Mouse (Mus musculus): ENCODE data around the gene Lrmda. TPM values are rescaled to one million over a fixed set of nuclear protein-coding genes. Genes with fewer than 3 reads are reported as not detected.

Gene Lrmda
- polyA plus RNA-seq, 1 experiment = 8.2 TPM

- DNase-seq (ENCODE audit: low read depth) = no peak
These were observed 917.2 kb downstream of the Lrmda start for GRCm38 (mm10) chr14:22936701-22937100.

GRCm38 (mm10) chr14:22940576-22940975, 921.1 kb downstream of the Lrmda start:
- DNase-seq (ENCODE audit: low read depth) = no peak

- no peak for DNase-seq (ENCODE audit: low read depth)
These were observed 923.1 kb downstream of the Lrmda start for GRCm38 (mm10) chr14:22942569-22942968.

GRCm38 (mm10) chr14:22949466-22949865, 930.0 kb downstream of the Lrmda start:
- DNase-seq (ENCODE audit: low read depth) = no peak

- DNase-seq (ENCODE audit: low read depth) = no peak
These were observed 933.5 kb downstream of the Lrmda start for GRCm38 (mm10) chr14:22952981-22953380.

GRCm38 (mm10) chr14:22960166-22960565, 940.7 kb downstream of the Lrmda start:
- no peak for DNase-seq (ENCODE audit: low read depth)

- DNase-seq (ENCODE audit: low read depth) = no peak
These were observed 945.5 kb downstream of the Lrmda start for GRCm38 (mm10) chr14:22964796-22965660.

GRCm38 (mm10) chr14:22968705-22969104, 949.2 kb downstream of the Lrmda start:
- DNase-seq (ENCODE audit: low read depth) = no peak

GRCm38 (mm10) chr14:22986736-22987135, 967.2 kb downstream of the Lrmda start:
- DNase-seq (ENCODE audit: low read depth) = no peak

- no peak for DNase-seq (ENCODE audit: low read depth)
These were observed 968.7 kb downstream of the Lrmda start for GRCm38 (mm10) chr14:22988090-22988669.

- no peak for DNase-seq (ENCODE audit: low read depth)
These were observed 975.8 kb downstream of the Lrmda start for GRCm38 (mm10) chr14:22995184-22995935.

GRCm38 (mm10) chr14:22998906-22999305, 979.4 kb downstream of the Lrmda start:
- DNase-seq (ENCODE audit: low read depth) = no peak

- DNase-seq (ENCODE audit: low read depth) = no peak
These were observed 992.5 kb downstream of the Lrmda start for GRCm38 (mm10) chr14:23011989-23012388.

- no peak for DNase-seq (ENCODE audit: low read depth)
These were observed 995.3 kb downstream of the Lrmda start for GRCm38 (mm10) chr14:23014747-23015286.

GRCm38 (mm10) chr14:23015321-23016067, 996.0 kb downstream of the Lrmda start:
- no peak for DNase-seq (ENCODE audit: low read depth)

GRCm38 (mm10) chr14:23016068-23016611, 996.6 kb downstream of the Lrmda start:
- DNase-seq (ENCODE audit: low read depth) = no peak

- DNase-seq (ENCODE audit: low read depth) = no peak
These were observed 1021.5 kb downstream of the Lrmda start for GRCm38 (mm10) chr14:23041002-23041401.

GRCm38 (mm10) chr14:23045322-23045721, 1025.8 kb downstream of the Lrmda start:
- DNase-seq (ENCODE audit: low read depth) = no peak

GRCm38 (mm10) chr14:23046330-23046729, 1026.8 kb downstream of the Lrmda start:
- DNase-seq (ENCODE audit: low read depth) = no peak

GRCm38 (mm10) chr14:23051441-23051840, 1031.9 kb downstream of the Lrmda start:
- DNase-seq (ENCODE audit: low read depth) = no peak
